Mouse (Mus musculus): Measurements from ENCODE around the gene Rpl18. TPM values are rescaled to one million over a fixed set of nuclear protein-coding genes. Genes with fewer than 3 reads are reported as not detected.

Gene Rpl18
- polyA plus RNA-seq, 1 experiment from 2014 or later = 1,450 TPM

- no peak for ATAC-seq (replicated peaks; ENCODE audit: low FRiP score, low TSS enrichment, low read depth)
- no peaks in the 10 kb centered on the region for H3K9me3 ChIP-seq (ENCODE audit: control insufficient read depth, low read length)
These were observed 6.2 kb upstream of the Rpl18 start for GRCm38 (mm10) chr7:45709036-45709435.

GRCm38 (mm10) chr7:45709677-45710355 lies 5.4 kb upstream of the Rpl18 start:
- Histone ChIP-seq H3K9ac (ENCODE audit: low read length) (no peak overlapping the region), H3K36me3 (ENCODE audit: control insufficient read depth, insufficient read depth, low read length) (peaks cover 43% of the 10 kb centered on the region), H3K4me3 (ENCODE audit: low read depth, low read length) (no peak overlapping the region), H3K4me1 (replicated peaks; ENCODE audit: control insufficient read depth, insufficient read depth, low read length) (peaks cover 37% of the 10 kb centered on the region), H3K27ac (ENCODE audit: low read depth) (no peak overlapping the region), H3K9me3 (ENCODE audit: control insufficient read depth, low read length) (no peaks in the 10 kb centered on the region), H3K27me3 (replicated peaks; ENCODE audit: control insufficient read depth, insufficient read depth, low read length) (no peaks in the 10 kb centered on the region), H3K4me2 (ENCODE audit: low read length) (no peak overlapping the region)
- no peak for ATAC-seq (replicated peaks; ENCODE audit: low FRiP score, low TSS enrichment, low read depth)
- no peak for DNase-seq (ENCODE audit: low spot score)
- 71% methylated on average over 14 of the region's 14 CpGs for WGBS

More at GRCm38 (mm10) chr7:45709036-45709435, 6.2 kb upstream of the Rpl18 start:
- H3K4me3 ChIP-seq (ENCODE audit: low read depth, low read length) = no peak overlapping the region
- 45% methylated on average over 6 of the region's 6 CpGs for WGBS
- H3K36me3 ChIP-seq (ENCODE audit: control insufficient read depth, insufficient read depth, low read length) = peaks cover 43% of the 10 kb centered on the region
- peaks cover 31% of the 10 kb centered on the region for H3K4me1 ChIP-seq (replicated peaks; ENCODE audit: control insufficient read depth, insufficient read depth, low read length)
- no peak for DNase-seq (ENCODE audit: low spot score)
- no peak overlapping the region for H3K4me2 ChIP-seq (ENCODE audit: low read length)
- no peak overlapping the region for H3K9ac ChIP-seq (ENCODE audit: low read length)
- no peak overlapping the region for H3K27ac ChIP-seq (ENCODE audit: low read depth)
- no peaks in the 10 kb centered on the region for H3K27me3 ChIP-seq (replicated peaks; ENCODE audit: control insufficient read depth, insufficient read depth, low read length)

- H3K36me3 ChIP-seq (ENCODE audit: control insufficient read depth, insufficient read depth, low read length) = peaks cover 43% of the 10 kb centered on the region
- WGBS = 91% methylated on average over 20 of the region's 20 CpGs
- H3K9ac ChIP-seq (ENCODE audit: low read length) = no peak overlapping the region
- DNase-seq (ENCODE audit: low spot score) (no peak), ATAC-seq (replicated peaks; ENCODE audit: low FRiP score, low TSS enrichment, low read depth) (no peak)
- H3K4me1 ChIP-seq (replicated peaks; ENCODE audit: control insufficient read depth, insufficient read depth, low read length) = peaks cover 35% of the 10 kb centered on the region
- no peak overlapping the region for H3K4me3 ChIP-seq (ENCODE audit: low read depth, low read length)
- no peak overlapping the region for H3K4me2 ChIP-seq (ENCODE audit: low read length)
- H3K27ac ChIP-seq (ENCODE audit: low read depth) = no peak overlapping the region
- H3K27me3 ChIP-seq (replicated peaks; ENCODE audit: control insufficient read depth, insufficient read depth, low read length) = no peaks in the 10 kb centered on the region
- no peaks in the 10 kb centered on the region for H3K9me3 ChIP-seq (ENCODE audit: control insufficient read depth, low read length)
These were observed 4.6 kb upstream of the Rpl18 start for GRCm38 (mm10) chr7:45710477-45711191.

GRCm38 (mm10) chr7:45711316-45712021 lies 3.8 kb upstream of the Rpl18 start:
- no peak for DNase-seq (ENCODE audit: low spot score)
- Histone ChIP-seq H3K9me3 (ENCODE audit: control insufficient read depth, low read length) (no peaks in the 10 kb centered on the region), H3K9ac (ENCODE audit: low read length) (no peak overlapping the region), H3K27ac (ENCODE audit: low read depth) (no peak overlapping the region), H3K27me3 (replicated peaks; ENCODE audit: control insufficient read depth, insufficient read depth, low read length) (no peaks in the 10 kb centered on the region), H3K4me2 (ENCODE audit: low read length) (no peak overlapping the region), H3K4me1 (replicated peaks; ENCODE audit: control insufficient read depth, insufficient read depth, low read length) (peaks cover 37% of the 10 kb centered on the region), H3K4me3 (ENCODE audit: low read depth, low read length) (no peak overlapping the region), H3K36me3 (ENCODE audit: control insufficient read depth, insufficient read depth, low read length) (peaks cover 43% of the 10 kb centered on the region)
- 91% methylated on average over 24 of the region's 24 CpGs for WGBS
- no peak for ATAC-seq (replicated peaks; ENCODE audit: low FRiP score, low TSS enrichment, low read depth)

DNA sequence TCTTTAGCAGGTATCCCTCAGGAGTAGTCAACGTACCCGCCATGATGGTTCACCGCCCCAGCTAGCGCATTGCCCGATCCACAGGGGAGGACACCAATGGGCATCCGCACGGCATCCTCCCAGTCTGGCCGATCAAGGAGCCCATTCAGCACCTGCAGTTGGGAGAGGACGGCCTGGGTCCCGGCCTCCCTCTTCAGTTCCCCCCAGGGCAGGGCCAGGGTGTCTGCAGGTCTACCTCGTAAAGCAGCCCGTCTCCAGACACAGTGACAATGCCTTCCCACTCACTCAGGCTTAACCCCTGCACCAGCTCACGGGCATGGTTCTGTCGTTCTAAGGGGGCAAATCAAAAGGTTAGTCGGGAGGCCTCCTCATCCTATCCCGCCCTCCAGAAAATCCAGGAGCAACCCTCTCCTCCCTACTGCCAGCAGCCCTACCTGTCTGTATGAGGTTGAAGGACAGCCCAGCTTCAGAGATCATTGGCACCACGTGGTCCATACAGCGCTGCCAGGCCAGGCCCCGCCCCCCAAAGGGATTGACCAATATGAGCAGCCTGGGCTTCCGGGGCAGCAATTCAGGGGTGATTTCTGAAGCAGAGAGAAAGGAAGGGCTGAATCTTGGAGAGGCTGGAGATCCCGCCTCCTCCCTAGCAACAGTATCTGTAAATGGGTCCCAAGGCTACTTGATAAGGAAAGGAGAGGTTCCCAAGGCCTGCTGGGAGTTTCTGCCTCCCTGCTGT lies 3.1 kb upstream of the Rpl18 start:
- ATAC-seq (replicated peaks; ENCODE audit: low FRiP score, low TSS enrichment, low read depth) (peak; percentile 17), DNase-seq (ENCODE audit: low spot score) (peak; percentile 72)
- Histone ChIP-seq H3K27me3 (replicated peaks; ENCODE audit: control insufficient read depth, insufficient read depth, low read length) (no peaks in the 10 kb centered on the region), H3K9me3 (ENCODE audit: control insufficient read depth, low read length) (no peaks in the 10 kb centered on the region), H3K36me3 (ENCODE audit: control insufficient read depth, insufficient read depth, low read length) (peaks cover 43% of the 10 kb centered on the region), H3K27ac (ENCODE audit: low read depth) (peak overlapping the region; percentile 82; the same call in 1 of the 2 replicates), H3K4me1 (replicated peaks; ENCODE audit: control insufficient read depth, insufficient read depth, low read length) (peaks cover 40% of the 10 kb centered on the region), H3K9ac (ENCODE audit: low read length) (no peak overlapping the region), H3K4me2 (ENCODE audit: low read length) (no peak overlapping the region), H3K4me3 (ENCODE audit: low read depth, low read length) (no peak overlapping the region)
- WGBS = 81% methylated on average over 21 of the region's 21 CpGs

GRCm38 (mm10) chr7:45713396-45713795 lies 1.9 kb upstream of the Rpl18 start:
- H3K36me3 ChIP-seq (ENCODE audit: control insufficient read depth, insufficient read depth, low read length) = peaks cover 43% of the 10 kb centered on the region
- H3K4me2 ChIP-seq (ENCODE audit: low read length) = peak overlapping the region; percentile 82; the same call in 1 of the 2 replicates
- H3K27ac ChIP-seq (ENCODE audit: low read depth) = peak overlapping the region; percentile 82; the same call in 1 of the 2 replicates
- 95% methylated on average over 16 of the region's 16 CpGs for WGBS
- no peaks in the 10 kb centered on the region for H3K27me3 ChIP-seq (replicated peaks; ENCODE audit: control insufficient read depth, insufficient read depth, low read length)
- H3K4me3 ChIP-seq (ENCODE audit: low read depth, low read length) = 0 out of 2 replicates have a peak overlapping the region, but pooled peaks have one; percentile 69
- DNase-seq (ENCODE audit: low spot score) (no peak), ATAC-seq (replicated peaks; ENCODE audit: low FRiP score, low TSS enrichment, low read depth) (no peak)
- H3K9ac ChIP-seq (ENCODE audit: low read length) = 0 out of 2 replicates have a peak overlapping the region, but pooled peaks have one; percentile 1
- peaks cover 28% of the 10 kb centered on the region for H3K4me1 ChIP-seq (replicated peaks; ENCODE audit: control insufficient read depth, insufficient read depth, low read length)
- H3K9me3 ChIP-seq (ENCODE audit: control insufficient read depth, low read length) = no peaks in the 10 kb centered on the region

DNA sequence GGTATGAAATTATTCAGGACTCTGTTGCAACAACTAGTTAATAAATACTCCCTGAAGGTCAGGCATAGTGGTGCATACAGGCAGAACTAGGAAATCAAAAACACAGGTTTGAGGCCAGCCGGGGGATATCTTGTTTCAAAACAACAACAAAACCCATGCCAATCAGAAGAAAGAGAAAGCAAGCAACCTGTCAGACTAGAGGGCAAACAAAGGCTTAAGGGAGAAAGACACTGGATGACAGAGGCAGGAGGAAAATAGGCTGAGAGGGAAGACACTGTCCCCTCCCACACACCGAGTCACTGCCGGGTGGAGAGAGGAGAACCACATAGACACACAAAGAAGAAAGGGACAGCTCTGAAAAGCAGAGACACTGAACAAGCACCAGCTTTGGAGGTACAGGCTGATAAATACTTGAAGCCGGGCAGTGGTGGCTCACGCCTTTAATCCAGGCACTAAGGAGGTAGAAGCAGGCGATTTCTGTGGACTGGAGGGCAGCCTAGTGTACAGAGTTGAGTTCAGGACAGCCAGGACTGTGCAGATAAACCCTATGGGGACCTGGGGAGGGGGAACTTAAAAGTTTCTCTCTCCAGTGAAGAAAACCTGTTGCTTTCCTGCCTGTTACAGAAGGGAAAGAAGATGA lies 1.3 kb upstream of the Rpl18 start:
- Histone ChIP-seq H3K4me1 (replicated peaks; ENCODE audit: control insufficient read depth, insufficient read depth, low read length) (peaks cover 27% of the 10 kb centered on the region), H3K4me3 (ENCODE audit: low read depth, low read length) (peak overlapping the region; percentile 69), H3K4me2 (ENCODE audit: low read length) (peak overlapping the region; percentile 82), H3K27ac (ENCODE audit: low read depth) (peak overlapping the region; percentile 82), H3K9me3 (ENCODE audit: control insufficient read depth, low read length) (no peaks in the 10 kb centered on the region), H3K9ac (ENCODE audit: low read length) (no peak overlapping the region; the same call in 1 of the 2 replicates), H3K36me3 (ENCODE audit: control insufficient read depth, insufficient read depth, low read length) (peaks cover 45% of the 10 kb centered on the region), H3K27me3 (replicated peaks; ENCODE audit: control insufficient read depth, insufficient read depth, low read length) (no peaks in the 10 kb centered on the region)
- DNase-seq (ENCODE audit: low spot score) = no peak
- 81% methylated on average over 6 of the region's 6 CpGs for whole genome bisulfite sequencing
- ATAC-seq (replicated peaks; ENCODE audit: low FRiP score, low TSS enrichment, low read depth) = no peak
